Mouse (Mus musculus) liver, adult 10 weeks (tissue): ENCODE measurements around the gene Ybx2. TPM values are rescaled to one million over a fixed set of nuclear protein-coding genes. Genes with fewer than 3 reads are reported as not detected.

Source experiments
- polyA plus RNA-seq: library from polyadenylated mRNA; stranded (reverse); fragments of 350-450 nt; fragmentation: Illumina TruSeq; extraction: RNeasy Lipid Tissue Mini Kit (QIAGEN cat#74804); gene quantifications from one replicate; pipeline ENCODE4 v1.2.3, GENCODE M21; 2014; ENCODE audit warnings: low read depth, low replicate concordance

Gene Ybx2
- not detected for polyA plus RNA-seq

DNA sequence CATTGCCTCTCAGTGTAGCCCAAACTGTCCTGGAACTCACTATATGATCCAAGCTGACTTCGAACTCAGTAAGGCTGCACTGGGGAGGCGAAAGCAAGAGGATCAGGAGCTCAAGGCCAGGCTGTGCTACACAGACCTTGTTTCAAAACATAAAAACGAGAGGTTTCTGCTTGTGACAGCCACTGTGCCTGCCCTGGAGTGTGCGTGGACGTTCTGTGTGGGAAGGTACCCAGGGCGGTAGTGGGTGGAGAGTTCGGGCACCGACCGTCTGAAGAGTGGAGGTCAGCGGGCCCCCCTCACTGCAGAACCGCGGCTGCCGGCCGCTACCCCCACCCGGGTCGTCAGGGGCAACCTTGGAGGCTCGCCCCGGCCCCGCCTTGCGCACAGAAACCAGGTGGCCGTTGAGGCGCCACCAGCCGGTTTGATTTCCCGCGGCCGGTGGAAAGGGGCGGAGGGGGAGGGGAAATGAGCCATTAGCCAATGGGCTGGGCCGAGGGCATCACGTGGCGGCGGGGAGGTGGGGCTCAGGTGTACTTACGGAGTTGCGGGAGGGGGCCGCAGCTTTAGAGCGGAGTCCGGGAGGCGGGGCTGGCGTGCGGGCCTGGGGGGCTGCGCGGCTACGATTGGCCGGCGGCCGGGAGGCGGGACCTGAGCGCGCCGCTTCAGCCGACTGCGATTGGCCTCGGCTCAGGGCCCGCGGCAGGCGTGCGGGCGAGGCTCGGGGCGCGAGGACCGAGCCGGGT, at the start of gene Ybx2:
TSS of gene Ybx2 (plus strand) at position 660 of the 743 bp plus-strand sequence.

DNA sequence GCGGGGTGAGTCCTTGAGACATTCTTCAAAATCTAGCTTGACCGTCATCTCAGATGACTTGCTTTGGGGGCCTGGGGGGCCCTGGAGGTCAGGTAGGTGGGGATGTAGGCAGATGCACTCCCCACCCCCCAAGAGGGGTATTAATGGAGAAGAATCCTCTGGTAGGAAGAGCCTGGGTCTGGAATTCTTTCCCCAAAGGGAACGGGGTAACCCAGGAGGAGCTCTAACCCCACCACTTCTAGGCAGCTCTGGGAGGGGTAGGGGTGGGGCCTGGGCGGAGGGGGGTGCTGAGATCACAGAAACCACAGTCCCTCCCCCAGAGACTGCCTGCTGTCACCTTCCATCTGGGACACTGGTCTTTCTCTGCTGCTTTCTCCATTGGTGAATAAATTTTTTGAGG, 40.3 kb upstream of the Ybx2 start, which contains the start of gene Acap1:
TSS of gene Acap1 (minus strand) at position 249 of the 400 bp plus-strand sequence.

GRCm38 (mm10) chr11:69900471-69901405, 34.9 kb upstream of the Ybx2 start, which contains the start of the genes 2810408A11Rik and Neurl4:
Gene 2810408A11Rik (minus strand): TSS chr11:69900987.
Gene Neurl4 (plus strand): TSS chr11:69901072.

DNA sequence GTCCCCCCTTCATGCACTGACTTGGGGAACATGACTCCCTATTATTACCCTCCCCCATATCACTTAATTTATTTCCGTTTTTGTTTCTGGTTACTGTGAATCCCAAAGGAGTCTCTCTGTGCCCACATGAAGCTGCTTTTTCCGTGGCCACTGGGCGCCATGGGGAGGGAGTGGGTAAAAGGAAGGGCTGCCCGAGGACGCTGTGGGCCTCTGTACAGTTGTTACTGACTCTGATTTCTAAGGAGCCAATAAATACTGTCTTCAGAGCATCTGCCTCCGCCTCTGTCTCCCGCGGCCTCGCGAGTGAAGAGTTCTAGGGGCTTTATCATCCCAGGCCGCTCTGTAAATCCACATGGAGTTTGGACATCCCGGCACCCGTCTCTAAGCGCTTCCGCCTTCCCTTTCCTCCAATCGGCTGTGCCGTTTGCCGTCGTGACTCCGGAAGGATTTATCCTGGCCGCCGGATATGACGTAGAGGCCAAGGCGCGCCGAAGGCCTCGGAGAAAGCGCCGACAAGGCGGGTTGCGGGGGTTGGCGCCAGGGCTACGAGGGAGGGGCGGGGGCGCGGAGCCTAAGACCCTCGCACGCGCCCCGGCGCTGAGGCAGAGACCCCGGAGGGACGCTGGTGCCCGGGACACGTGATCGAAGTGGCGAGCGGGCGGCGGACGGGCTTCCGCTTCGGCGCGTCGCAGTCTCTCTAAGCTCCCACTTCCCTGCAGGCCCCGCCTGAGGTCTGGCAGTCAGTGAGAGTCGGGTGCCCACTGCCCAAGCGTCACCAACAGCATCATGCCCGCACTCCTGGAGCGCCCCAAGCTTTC, 21.8 kb upstream of the Ybx2 start, which contains the start of gene Gps2:
TSS of gene Gps2 (plus strand) at position 335 of the 818 bp plus-strand sequence.

DNA sequence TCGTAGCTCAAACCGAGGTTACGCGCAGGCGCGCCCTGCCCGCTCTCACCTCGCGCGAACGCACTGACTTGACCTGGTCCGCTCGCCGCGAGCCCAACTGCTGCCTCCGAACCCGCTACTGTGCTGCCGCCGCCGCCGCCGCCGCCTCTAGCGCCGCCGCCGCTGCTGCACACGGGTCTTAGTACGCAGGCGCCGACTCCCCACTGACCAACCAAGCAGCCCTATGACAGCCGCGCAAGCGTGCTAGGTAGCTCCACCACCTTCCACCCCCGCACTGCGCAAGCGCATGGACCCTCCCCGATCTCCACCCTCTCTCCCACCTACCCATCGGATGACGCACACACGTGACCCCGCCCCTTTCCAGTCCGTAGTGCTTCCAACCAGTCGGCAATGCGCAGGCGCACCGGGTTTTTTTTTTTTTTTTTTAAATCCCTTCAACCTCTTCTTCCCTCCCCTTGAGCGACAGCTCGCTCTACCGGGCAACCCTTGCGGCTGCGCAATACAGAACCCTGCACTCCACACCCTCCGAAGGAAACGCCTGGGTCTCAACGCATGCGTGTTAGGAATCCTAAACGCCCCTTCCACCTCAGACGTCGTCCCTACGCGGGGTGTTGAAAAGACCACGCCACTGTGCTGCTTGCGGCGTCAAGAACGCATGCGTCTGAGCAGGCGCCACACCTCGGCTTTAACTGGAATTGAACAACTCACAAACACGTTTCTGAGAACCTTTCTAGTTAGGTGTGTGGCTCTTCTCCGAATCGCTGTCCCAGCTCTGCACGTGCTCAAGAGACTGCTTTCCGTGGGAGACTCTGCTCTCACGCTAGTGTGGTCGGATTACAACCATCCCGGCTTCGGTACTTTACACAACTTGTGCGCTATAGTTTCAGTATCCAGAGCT, 14.2 kb upstream of the Ybx2 start, which contains the start of gene Eif5a:
TSS of gene Eif5a (minus strand) at position 845 of the 898 bp plus-strand sequence.

GRCm38 (mm10) chr11:69948066-69948762, 12.6 kb downstream of the Ybx2 start, which contains the start of gene Slc2a4:
Gene Slc2a4 (minus strand): TSS chr11:69948188.

DNA sequence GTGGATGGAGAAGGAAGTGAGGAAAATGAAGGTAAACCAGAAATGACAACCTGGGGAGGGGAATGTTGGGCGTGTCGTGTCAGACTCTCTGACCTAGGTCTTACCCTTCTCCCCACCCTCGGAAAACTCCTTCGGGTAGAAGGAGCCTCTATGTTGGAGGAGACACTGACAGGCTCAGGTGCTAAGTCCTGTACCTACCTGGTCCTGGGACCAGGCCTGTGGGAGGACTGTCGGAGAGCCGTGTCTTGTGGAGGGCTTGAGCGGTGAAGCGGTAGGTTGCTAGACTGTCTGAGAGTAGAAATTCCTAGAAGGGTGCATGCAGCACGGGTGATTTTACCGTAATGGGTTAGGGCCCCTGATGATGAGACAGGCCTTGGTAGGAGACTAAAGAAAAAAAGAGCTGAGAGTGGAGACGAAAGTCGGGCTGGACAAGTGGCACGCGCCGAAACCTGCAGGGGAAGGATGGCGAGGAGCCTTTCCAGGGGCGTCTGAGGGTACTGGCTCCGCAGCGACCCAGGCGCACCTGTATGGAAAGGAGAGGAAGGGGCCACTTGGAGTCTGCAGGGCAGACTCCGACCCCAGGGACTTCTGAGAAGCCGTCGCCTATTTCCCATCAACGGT, 29.2 kb downstream of the Ybx2 start, which contains the start of gene Cldn7:
TSS of gene Cldn7 (plus strand) at position 130 of the 621 bp plus-strand sequence.

GRCm38 (mm10) chr11:69981141-69981762, 45.7 kb downstream of the Ybx2 start, which contains the start of gene Ctdnep1:
Gene Ctdnep1 (plus strand): TSS chr11:69981156.

GRCm38 (mm10) chr11:69982225-69982624, 46.6 kb downstream of the Ybx2 start, which contains the start of gene Elp5:
Gene Elp5 (minus strand): TSS chr11:69982517.

Other genes starting within 250 kb of the Ybx2 start
- gene Tnfsf12, start 239.9 kb upstream of the Ybx2 start, polyA plus RNA-seq, result 1.5 TPM
- not detected for gene Tnfsfm13, start 239.7 kb upstream of the Ybx2 start, polyA plus RNA-seq
- gene Polr2a, start 177.2 kb upstream of the Ybx2 start, polyA plus RNA-seq, result 7.7 TPM
- not detected for gene Slc35g3, start 173.8 kb upstream of the Ybx2 start, polyA plus RNA-seq
- 4.1 TPM for gene Zbtb4, start 169.9 kb upstream of the Ybx2 start, polyA plus RNA-seq
- gene Chrnb1, start 139.9 kb upstream of the Ybx2 start, polyA plus RNA-seq, result 0.58 TPM
- gene Fgf11, start 133.9 kb upstream of the Ybx2 start, polyA plus RNA-seq, result 0.29 TPM
- 3.6 TPM for gene Tmem102, start 130.2 kb upstream of the Ybx2 start, polyA plus RNA-seq
- not detected for gene Gm39566, start 120.5 kb upstream of the Ybx2 start, polyA plus RNA-seq
- not detected for gene Spem2, start 117.3 kb upstream of the Ybx2 start, polyA plus RNA-seq
- not detected for gene Spem1, start 113.6 kb upstream of the Ybx2 start, polyA plus RNA-seq
- 0.11 TPM for gene Nlgn2, start 98.0 kb upstream of the Ybx2 start, polyA plus RNA-seq
- 58.8 TPM for gene Tmem256, start 97.3 kb upstream of the Ybx2 start, polyA plus RNA-seq
- gene Plscr3, start 89.4 kb upstream of the Ybx2 start, polyA plus RNA-seq, result 1.1 TPM
- not detected for gene Tnk1, start 77.1 kb upstream of the Ybx2 start, polyA plus RNA-seq
- gene Tmem95, start 57.8 kb upstream of the Ybx2 start, polyA plus RNA-seq, result not detected
- gene Kctd11, start 54.4 kb upstream of the Ybx2 start, polyA plus RNA-seq, result 0.42 TPM
- gene Acap1, start 40.3 kb upstream of the Ybx2 start, polyA plus RNA-seq, result 0.40 TPM
- gene 2810408A11Rik, start 34.8 kb upstream of the Ybx2 start, polyA plus RNA-seq, result not detected
- gene Neurl4, start 34.7 kb upstream of the Ybx2 start, polyA plus RNA-seq, result 3.0 TPM
- gene Gps2, start 21.9 kb upstream of the Ybx2 start, polyA plus RNA-seq, result 9.6 TPM
- 155 TPM for gene Eif5a, start 13.8 kb upstream of the Ybx2 start, polyA plus RNA-seq
- not detected for gene Slc2a4, start 12.4 kb downstream of the Ybx2 start, polyA plus RNA-seq
- gene Cldn7, start 29.0 kb downstream of the Ybx2 start, polyA plus RNA-seq, result 0.40 TPM
- gene Ctdnep1, start 45.4 kb downstream of the Ybx2 start, polyA plus RNA-seq, result 25.5 TPM
- gene Elp5, start 46.7 kb downstream of the Ybx2 start, polyA plus RNA-seq, result 9.7 TPM
- 367 TPM for gene Gabarap, start 55.3 kb downstream of the Ybx2 start, polyA plus RNA-seq
- 7.1 TPM for gene Phf23, start 60.0 kb downstream of the Ybx2 start, polyA plus RNA-seq
- 0.37 TPM for gene Dvl2, start 64.8 kb downstream of the Ybx2 start, polyA plus RNA-seq
- 60.6 TPM for gene Acadvl, start 79.6 kb downstream of the Ybx2 start, polyA plus RNA-seq
- 0.13 TPM for gene Dlg4, start 81.1 kb downstream of the Ybx2 start, polyA plus RNA-seq
- 171 TPM for gene Asgr1, start 118.3 kb downstream of the Ybx2 start, polyA plus RNA-seq
- gene Asgr2, start 156.8 kb downstream of the Ybx2 start, polyA plus RNA-seq, result 93.1 TPM
- gene Mgl2, start 194.5 kb downstream of the Ybx2 start, polyA plus RNA-seq, result 0.24 TPM
- 0.37 TPM for gene Clec10a, start 220.4 kb downstream of the Ybx2 start, polyA plus RNA-seq